Comparison of ENCODE assay signal across 8 mouse cellular contexts in genomic region chr5:138116255-138117198, GRCm38 (mm10). TPM values are rescaled to one million over a fixed set of nuclear protein-coding genes. Genes with fewer than 3 reads are reported as not detected.
A peak's percentile ranks its signal among the peaks of the same experiment; 100 is the strongest.
DNase-seq lines count a peak whose midpoint lies in the region; ATAC-seq lines count a peak whose summit lies in the region.

TSS of gene Zscan21 (plus strand) at chr5:138116903.

- 7% methylated on average over 38 of the region's 38 CpGs for WGBS in intestine, embryonic 14.5 days

- no peaks in the 10 kb centered on the region for H3K9me3 ChIP-seq in intestine, embryonic 14.5 days (ENCODE audit: control insufficient read depth, low read length)

- peak within 1 kb of the TSS; percentile 56 for H3K4me2 ChIP-seq in intestine, embryonic 14.5 days (ENCODE audit: low read length)

- H3K27me3 ChIP-seq in intestine, embryonic 14.5 days (replicated peaks; ENCODE audit: control insufficient read depth, insufficient read depth, low read length) = no peaks in the 10 kb centered on the region

- peaks cover 6% of the 10 kb centered on the region for H3K4me1 ChIP-seq in intestine, embryonic 14.5 days (replicated peaks; ENCODE audit: control insufficient read depth, insufficient read depth, low read length)

- ATAC-seq in intestine, embryonic 14.5 days (replicated peaks; ENCODE audit: low FRiP score, low TSS enrichment, low read depth) = peak; percentile 95

- peak; percentile 90 to 93 for DNase-seq in adrenal gland, adult 18-20 months (ENCODE audit: low spot score in 2 of 2)
- peak; percentile 95 for DNase-seq in embryo, embryonic 11 days
- DNase-seq in gastrocnemius, postnatal 25 days = peak; percentile 89
- peak; percentile 96 for DNase-seq in intestine, embryonic 14.5 days (ENCODE audit: low spot score)
- peak; percentile 86 to 88 for DNase-seq in left cerebral cortex, postnatal 14 days (ENCODE audit: low spot score in 2 of 2)
- DNase-seq in mesoderm, embryonic 11.5 days (ENCODE audit: low read depth, low spot score) = peak; percentile 91
- DNase-seq in right cerebral cortex, postnatal 36 days (ENCODE audit: low spot score in 2 of 2) = peak; percentile 85 to 87
- peak; percentile 90 for DNase-seq in yolk sac, embryonic 10.5 days (ENCODE audit: low spot score)

- peak within 1 kb of the TSS; percentile 72 for H3K4me3 ChIP-seq in intestine, embryonic 14.5 days (ENCODE audit: low read depth, low read length)

- peak within 1 kb of the TSS; percentile 93 for H3K27ac ChIP-seq in intestine, embryonic 14.5 days (ENCODE audit: low read depth)

- intact Hi-C loops in left cerebral cortex, postnatal 14 days (cut with DNase I) = loop anchor here (10.0 kb wide), 2 partner anchors 232 to 332 kb away; partner anchors contain the start of genes Mepce and Zcwpw1

- peaks cover 7% of the 10 kb centered on the region for H3K36me3 ChIP-seq in intestine, embryonic 14.5 days (ENCODE audit: control insufficient read depth, insufficient read depth, low read length)

- peak within 1 kb of the TSS; percentile 75 for H3K9ac ChIP-seq in intestine, embryonic 14.5 days (ENCODE audit: low read length)

RNA-seq across cellular contexts. Expression of gene Zscan21, which starts in this region (rescaled TPM):
- total RNA-seq in adrenal gland, adult 18-20 months (2021) = 10 to 100 TPM; 13.4 to 15.3 TPM
- 10 to 100 TPM; 11.0 to 11.9 TPM for total RNA-seq in gastrocnemius, postnatal 25 days (2021)
- 53.6 and 66.2 TPM in 2 replicates for polyA plus RNA-seq in intestine, embryonic 14.5 days (2014; fragmentation: Nextera tagmentation; extraction: Ambion mirVana)
- total RNA-seq in left cerebral cortex, postnatal 14 days (2021) = 10 to 100 TPM; 16.1 to 16.4 TPM

Comparison
In these comparisons a context has a peak if more than half of its experiments do, and no peak if none do; other contexts are left out.
1. Peak in every context shown above with its lines: DNase-seq, ATAC-seq, H3K4me3 ChIP-seq and H3K27ac ChIP-seq.